Mouse (Mus musculus) ovary, adult 10 weeks (tissue): ENCODE results near the gene F3. TPM values are rescaled to one million over a fixed set of nuclear protein-coding genes. Genes with fewer than 3 reads are reported as not detected.

ENCODE experiments used
- polyA plus RNA-seq: library from polyadenylated mRNA; stranded (reverse); fragments of 350-450 nt; fragmentation: Illumina TruSeq; extraction: RNeasy Lipid Tissue Mini Kit (QIAGEN cat#74804); gene quantifications from one replicate; pipeline ENCODE4 v1.2.3, GENCODE M21; 2014

F3 gene
- 67.3 TPM for polyA plus RNA-seq

GRCm38 (mm10) chr3:121722971-121723844, at the start of gene F3:
F3 (plus strand) TSS chr3:121723537.

Other genes with a start within 250 kb of the F3 start
- 61.0 TPM for gene Slc44a3, start 191.1 kb upstream of the F3 start, polyA plus RNA-seq
- not detected for gene 4930432M17Rik, start 52.8 kb upstream of the F3 start, polyA plus RNA-seq
- 147 TPM for gene Abcd3, start 91.8 kb downstream of the F3 start, polyA plus RNA-seq
- gene Arhgap29, start 229.0 kb downstream of the F3 start, polyA plus RNA-seq, result 695 TPM